Mouse (Mus musculus) ovary, adult 18-20 months (tissue): Measurements from ENCODE around the gene Tenm3.

ENCODE experiments used
- DNase-seq: peaks from one replicate; pipeline ENCODE4 v3.0.0; 2022; ENCODE audit warnings: low spot score, mixed read lengths

The Tenm3 gene

DNA sequence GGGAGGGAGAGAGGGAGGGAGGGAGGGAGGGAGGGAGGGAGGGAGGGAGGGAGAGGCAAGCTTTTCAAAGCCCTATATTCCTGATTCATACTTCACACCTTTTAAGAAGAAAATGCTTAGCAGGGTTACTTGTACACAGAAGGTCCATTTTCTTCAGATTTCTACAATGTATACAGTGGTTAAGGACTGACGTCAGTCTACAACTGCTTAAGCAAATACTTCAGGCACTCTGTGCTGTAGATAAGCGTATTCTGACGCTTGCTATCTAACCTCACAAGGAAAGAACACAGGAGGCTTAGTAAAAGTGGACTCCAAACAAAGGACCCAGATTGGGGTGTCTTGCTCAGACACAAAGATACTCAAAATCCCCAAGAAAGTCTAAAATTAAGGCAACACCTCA lies 34.6 kb downstream of the Tenm3 start:
- DNase-seq = no peak

- DNase-seq = no peak
Observed at GRCm38 (mm10) chr8:48803070-48803469, 40.7 kb downstream of the Tenm3 start.

DNA sequence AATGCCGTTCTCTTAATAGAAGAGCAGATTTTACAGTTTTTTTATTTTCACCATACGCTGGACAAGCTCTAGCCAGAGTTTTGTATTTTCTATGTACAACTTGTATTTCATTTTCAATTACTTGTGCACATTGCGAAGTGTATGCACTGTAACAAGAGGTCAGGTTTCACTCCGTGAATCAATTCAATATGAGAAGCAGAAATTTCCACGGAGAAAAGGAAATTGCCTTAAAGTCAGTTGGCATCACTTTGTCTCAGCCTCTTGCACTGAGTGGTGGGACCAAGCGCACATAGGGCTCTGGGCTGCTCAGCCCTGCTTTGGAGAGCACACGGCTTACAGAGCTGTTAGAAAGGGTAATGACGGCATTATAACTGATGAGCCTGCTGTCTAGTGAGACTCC lies 41.5 kb downstream of the Tenm3 start:
- DNase-seq = no peak

GRCm38 (mm10) chr8:48797955-48798359 lies 45.8 kb downstream of the Tenm3 start:
- DNase-seq = no peak

- DNase-seq = no peak
Observed at GRCm38 (mm10) chr8:48794285-48794684, 49.5 kb downstream of the Tenm3 start.

DNA sequence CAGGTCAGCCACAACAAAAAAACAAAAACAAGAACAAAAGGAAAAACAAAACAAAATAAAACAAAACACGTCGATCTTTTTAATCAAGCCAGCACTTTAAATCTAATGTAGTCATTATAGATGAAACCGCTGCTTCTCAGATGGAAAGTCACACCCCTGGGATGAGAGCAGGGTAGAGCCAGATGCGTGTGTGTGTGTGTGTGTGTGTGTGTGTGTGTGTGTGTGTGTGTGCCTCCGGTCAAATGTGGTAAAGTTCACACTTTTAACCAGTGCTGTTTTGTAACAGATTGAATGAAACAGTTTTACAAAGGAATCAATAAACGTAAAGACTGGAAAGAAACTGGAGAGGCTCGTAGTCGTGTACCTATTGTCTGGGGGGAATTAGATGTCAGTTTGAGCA lies 50.0 kb downstream of the Tenm3 start:
- no peak for DNase-seq

DNA sequence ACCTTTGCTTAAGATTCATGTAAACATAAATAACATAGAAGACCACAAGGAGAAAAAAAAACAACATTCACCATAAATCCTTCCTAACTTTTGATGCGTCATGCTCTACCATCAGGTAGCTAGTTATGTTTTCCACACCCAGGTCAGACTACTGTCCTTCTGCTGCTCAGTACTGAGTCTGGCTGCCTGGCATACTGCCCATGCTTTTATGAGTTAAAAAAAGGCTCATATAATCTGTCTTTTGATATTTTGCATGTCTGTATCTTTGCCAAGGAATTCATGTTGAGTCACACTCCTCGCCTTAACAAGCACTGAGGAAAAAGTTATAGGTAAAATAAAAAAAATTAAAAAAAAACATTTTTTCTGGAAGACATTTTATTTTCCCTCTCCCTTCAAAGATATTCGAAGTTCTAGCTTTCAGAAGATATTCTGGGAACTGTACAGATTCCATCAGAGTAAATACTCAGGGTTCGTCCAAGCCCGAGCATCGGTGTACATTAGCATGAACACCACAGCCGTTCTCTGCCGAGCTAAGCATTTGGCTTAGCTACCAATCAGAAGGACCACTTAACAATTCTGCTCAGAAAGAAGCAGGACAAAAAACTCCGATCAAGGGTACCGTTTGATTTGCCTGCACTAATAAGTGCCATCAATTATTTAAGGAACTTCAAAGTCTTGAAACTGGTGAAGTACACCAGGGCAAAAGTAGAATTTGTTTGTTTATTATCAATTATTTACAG lies 51.0 kb downstream of the Tenm3 start:
- no peak for DNase-seq

- DNase-seq = no peak
Observed at GRCm38 (mm10) chr8:48783308-48783707, 60.4 kb downstream of the Tenm3 start.

GRCm38 (mm10) chr8:48780628-48781027 lies 63.1 kb downstream of the Tenm3 start:
- DNase-seq = no peak

- no peak for DNase-seq
Observed at GRCm38 (mm10) chr8:48779194-48779593, 64.6 kb downstream of the Tenm3 start.

GRCm38 (mm10) chr8:48776081-48776480 lies 67.7 kb downstream of the Tenm3 start:
- no peak for DNase-seq

GRCm38 (mm10) chr8:48775531-48776037 lies 68.2 kb downstream of the Tenm3 start:
- no peak for DNase-seq

DNA sequence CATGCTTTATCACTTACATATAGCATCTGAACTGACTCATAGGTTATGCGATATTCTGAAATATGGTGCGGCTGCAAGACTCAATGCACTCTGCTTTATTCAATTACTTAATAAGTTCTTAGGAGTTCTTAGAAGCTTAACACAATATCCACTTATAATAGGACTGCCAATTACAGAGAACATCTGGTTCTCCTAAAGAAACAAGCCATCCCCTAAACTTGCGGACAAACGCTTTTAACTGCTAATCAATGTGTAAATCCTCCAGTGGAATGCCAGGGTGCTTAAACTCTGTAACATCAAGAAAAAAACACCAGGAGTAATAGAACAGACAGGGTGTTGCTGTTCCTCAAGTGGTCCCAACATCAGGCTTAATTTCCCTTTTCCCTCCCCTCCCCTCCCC lies 68.9 kb downstream of the Tenm3 start:
- no peak for DNase-seq

- no peak for DNase-seq
Observed at GRCm38 (mm10) chr8:48766545-48767234, 77.1 kb downstream of the Tenm3 start.

- DNase-seq = no peak
Observed at GRCm38 (mm10) chr8:48765212-48765611, 78.5 kb downstream of the Tenm3 start.

- no peak for DNase-seq
Observed at GRCm38 (mm10) chr8:48764011-48764410, 79.7 kb downstream of the Tenm3 start.

- no peak for DNase-seq
Observed at GRCm38 (mm10) chr8:48756874-48757273, 86.9 kb downstream of the Tenm3 start.

- no peak for DNase-seq
Observed at GRCm38 (mm10) chr8:48755492-48755891, 88.3 kb downstream of the Tenm3 start.

- no peak for DNase-seq
Observed at GRCm38 (mm10) chr8:48754959-48755358, 88.8 kb downstream of the Tenm3 start.

DNA sequence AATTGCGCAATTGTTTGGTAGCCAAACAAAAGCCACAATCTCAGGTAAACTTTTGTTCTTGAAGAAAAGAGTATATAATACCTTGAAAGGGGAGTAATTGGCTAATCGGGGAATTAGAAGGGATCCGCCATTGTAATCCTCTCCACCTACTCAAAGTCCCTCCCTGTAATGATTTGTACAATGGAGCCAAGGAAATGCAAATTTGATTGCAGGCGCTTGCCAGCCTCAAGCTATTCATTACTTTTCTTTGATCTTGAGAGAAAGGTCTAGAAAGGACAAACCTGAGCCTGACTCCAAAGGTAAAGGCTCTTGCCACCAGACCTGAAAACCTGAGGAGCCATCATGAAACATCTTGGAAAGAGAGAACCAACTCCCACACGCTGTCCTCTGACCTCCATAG lies 91.8 kb downstream of the Tenm3 start:
- DNase-seq = no peak

DNA sequence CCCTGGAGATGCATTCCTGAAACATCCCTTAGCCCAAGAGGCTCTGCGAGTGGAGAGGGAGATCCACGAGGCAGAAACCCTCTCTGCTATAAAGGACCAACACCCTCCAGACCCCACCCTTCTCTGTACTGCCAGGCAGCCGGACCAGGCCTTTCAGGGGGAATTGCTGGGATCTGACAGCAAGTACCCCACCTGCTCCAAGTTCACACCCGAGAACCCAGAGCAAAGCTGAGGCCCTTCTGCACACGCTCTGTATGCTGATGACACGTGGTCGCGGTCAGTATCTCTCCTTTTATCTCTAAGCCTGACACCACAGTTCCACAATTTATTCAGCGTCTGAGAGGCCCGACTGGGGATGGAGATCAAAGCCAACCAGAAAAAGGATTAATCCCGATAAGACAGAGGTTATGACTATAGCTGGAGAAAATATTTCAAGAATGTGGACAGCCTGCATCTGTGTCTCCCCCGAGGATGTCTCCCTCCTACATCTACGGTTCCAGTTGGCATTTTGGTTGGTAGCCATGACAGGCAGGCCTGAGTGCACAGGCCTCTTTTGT lies 95.2 kb downstream of the Tenm3 start:
- no peak for DNase-seq

DNA sequence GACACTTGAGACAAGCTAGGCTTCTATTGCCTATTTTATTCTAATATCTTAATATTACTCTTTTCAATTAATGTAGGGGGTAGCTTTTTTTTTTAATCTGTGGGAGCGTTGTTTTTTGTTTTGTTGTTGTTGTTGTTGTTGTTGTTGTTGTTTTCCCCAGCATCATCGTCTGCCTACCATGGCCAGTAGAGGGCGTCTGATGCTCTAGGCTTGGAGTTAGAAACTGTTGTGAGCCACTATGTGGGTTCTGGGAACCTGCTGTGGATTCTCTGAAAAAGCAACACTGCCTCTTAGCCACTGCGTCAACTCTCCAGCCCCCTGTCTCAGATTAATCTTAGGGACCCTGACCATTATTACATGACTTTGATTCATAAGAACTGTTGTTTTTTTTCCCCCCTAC lies 99.8 kb downstream of the Tenm3 start:
- DNase-seq = no peak

- DNase-seq = no peak
Observed at GRCm38 (mm10) chr8:48742741-48743140, 101.0 kb downstream of the Tenm3 start.
